ENCODE assay signal across 8 mouse cellular contexts in genomic region chr1:193698603-193699266, GRCm38 (mm10).
DNase-seq lines count a peak whose midpoint lies in the region; ATAC-seq and TF ChIP-seq lines count a peak whose summit lies in the region.

No protein-coding gene starts in this region.

- DNase-seq in B cell, adult 2 months: peak; percentile 4 to 5
- peak; percentile 83 for DNase-seq in embryonic facial prominence, embryonic 14.5 days (ENCODE audit: low spot score)
- peak; percentile 43 for DNase-seq in heart, postnatal 0 days (ENCODE audit: low spot score)
- DNase-seq in kidney, postnatal 14 days: peak; percentile 84
- DNase-seq in liver, embryonic 11.5 days (ENCODE audit: low spot score): peak; percentile 51
- DNase-seq in thymus, adult 2 months: peak; percentile 41

- no peak overlapping the region for H3K4me2 ChIP-seq in embryonic facial prominence, embryonic 14.5 days (ENCODE audit: low read depth, low read length)
- H3K4me2 ChIP-seq in heart, postnatal 0 days (ENCODE audit: low read depth, low read length): no peak overlapping the region
- no peak overlapping the region for H3K4me2 ChIP-seq in liver, embryonic 11.5 days
- H3K4me2 ChIP-seq in neural tube, embryonic 13.5 days: no peak overlapping the region

- no peak for TF ChIP-seq EP300 in heart, postnatal 0 days (IDR thresholded peaks at IDR 0.05; ENCODE audit: low read depth)

- no peak for TF ChIP-seq POLR2A in bone marrow, adult 2 months (IDR thresholded peaks at IDR 0.05; ENCODE audit: borderline replicate concordance, control insufficient read depth, low read depth, low read length)
- no peak for TF ChIP-seq POLR2A in thymus, adult 2 months (IDR thresholded peaks at IDR 0.05; ENCODE audit: control insufficient read depth, extremely low read depth, insufficient read depth, low read length, poor library complexity)

- TF ChIP-seq CTCF in bone marrow, adult 2 months (IDR thresholded peaks at IDR 0.05; ENCODE audit: control insufficient read depth, insufficient read depth, low read length): peak; percentile 68
- TF ChIP-seq CTCF in heart, postnatal 0 days (IDR thresholded peaks at IDR 0.05; ENCODE audit: low read depth): peak; percentile 92
- peak; percentile 61; the same call in 1 of the 2 replicates for TF ChIP-seq CTCF in thymus, adult 2 months (IDR thresholded peaks at IDR 0.05; ENCODE audit: borderline replicate concordance, control insufficient read depth, extremely low read depth, insufficient read depth, low read length, poor library complexity)

- H3K27ac ChIP-seq in bone marrow, adult 2 months (ENCODE audit: control insufficient read depth, insufficient read depth, low read depth, low read length, poor library complexity): no peak overlapping the region
- H3K27ac ChIP-seq in embryonic facial prominence, embryonic 14.5 days (replicated peaks; ENCODE audit: low read depth, low read length): no peak overlapping the region
- H3K27ac ChIP-seq in heart, postnatal 0 days (ENCODE audit: low read depth): no peak overlapping the region
- no peak overlapping the region for H3K27ac ChIP-seq in liver, embryonic 11.5 days (ENCODE audit: low read depth, low read length)
- peak overlapping the region; percentile 81 for H3K27ac ChIP-seq in neural tube, embryonic 13.5 days (replicated peaks)
- H3K27ac ChIP-seq in thymus, adult 2 months (ENCODE audit: control insufficient read depth, insufficient read depth, low read length): no peak overlapping the region

- no peaks in the 10 kb centered on the region for H3K4me1 ChIP-seq in bone marrow, adult 2 months (ENCODE audit: control insufficient read depth, insufficient read depth, low read length)
- H3K4me1 ChIP-seq in embryonic facial prominence, embryonic 14.5 days (ENCODE audit: control insufficient read depth, insufficient read depth, low read length): no peaks in the 10 kb centered on the region
- H3K4me1 ChIP-seq in heart, postnatal 0 days (ENCODE audit: control insufficient read depth, insufficient read depth): no peaks in the 10 kb centered on the region
- H3K4me1 ChIP-seq in liver, embryonic 11.5 days (replicated peaks; ENCODE audit: control insufficient read depth, insufficient read depth, low read length): no peaks in the 10 kb centered on the region
- H3K4me1 ChIP-seq in neural tube, embryonic 13.5 days (replicated peaks): peaks cover 62% of the 10 kb centered on the region
- no peaks in the 10 kb centered on the region for H3K4me1 ChIP-seq in thymus, adult 2 months (replicated peaks; ENCODE audit: control insufficient read depth, insufficient read depth, low read length)

- 0 out of 2 replicates have a peak, but pooled peaks cover 5% of the 10 kb centered on the region for H3K9me3 ChIP-seq in embryonic facial prominence, embryonic 14.5 days (ENCODE audit: control insufficient read depth, low read length)
- H3K9me3 ChIP-seq in heart, postnatal 0 days (replicated peaks; ENCODE audit: control insufficient read depth, low read length): no peaks in the 10 kb centered on the region
- no peaks in the 10 kb centered on the region for H3K9me3 ChIP-seq in liver, embryonic 11.5 days (ENCODE audit: control insufficient read depth, low read length)
- no peaks in the 10 kb centered on the region for H3K9me3 ChIP-seq in neural tube, embryonic 13.5 days

- H3K27me3 ChIP-seq in embryonic facial prominence, embryonic 14.5 days (replicated peaks; ENCODE audit: control insufficient read depth, insufficient read depth, low read length): no peaks in the 10 kb centered on the region
- H3K27me3 ChIP-seq in heart, postnatal 0 days (ENCODE audit: control insufficient read depth, insufficient read depth, low read length): no peaks in the 10 kb centered on the region
- H3K27me3 ChIP-seq in liver, embryonic 11.5 days (replicated peaks; ENCODE audit: control insufficient read depth, insufficient read depth, low read length): no peaks in the 10 kb centered on the region
- no peaks in the 10 kb centered on the region for H3K27me3 ChIP-seq in neural tube, embryonic 13.5 days
- H3K27me3 ChIP-seq in thymus, adult 2 months (ENCODE audit: control insufficient read depth, insufficient read depth, low read length): no peaks in the 10 kb centered on the region

- no peak overlapping the region for H3K4me3 ChIP-seq in bone marrow, adult 2 months (replicated peaks; ENCODE audit: control insufficient read depth, low read depth, low read length)
- no peak overlapping the region for H3K4me3 ChIP-seq in embryonic facial prominence, embryonic 14.5 days (ENCODE audit: low read depth, low read length)
- no peak overlapping the region for H3K4me3 ChIP-seq in heart, postnatal 0 days (ENCODE audit: low read depth, low read length)
- no peak overlapping the region for H3K4me3 ChIP-seq in liver, embryonic 11.5 days (ENCODE audit: low read depth, low read length)
- no peak overlapping the region for H3K4me3 ChIP-seq in neural tube, embryonic 13.5 days
- H3K4me3 ChIP-seq in thymus, adult 2 months (ENCODE audit: control insufficient read depth, insufficient read depth, low read length): no peak overlapping the region

- H3K36me3 ChIP-seq in embryonic facial prominence, embryonic 14.5 days (ENCODE audit: control insufficient read depth, insufficient read depth, low read length): no peaks in the 10 kb centered on the region
- H3K36me3 ChIP-seq in heart, postnatal 0 days (replicated peaks; ENCODE audit: control insufficient read depth, insufficient read depth, low read length): no peaks in the 10 kb centered on the region
- no peaks in the 10 kb centered on the region for H3K36me3 ChIP-seq in liver, embryonic 11.5 days (ENCODE audit: control insufficient read depth, insufficient read depth, low read length)
- no peaks in the 10 kb centered on the region for H3K36me3 ChIP-seq in neural tube, embryonic 13.5 days
- no peaks in the 10 kb centered on the region for H3K36me3 ChIP-seq in thymus, adult 2 months (ENCODE audit: control insufficient read depth, insufficient read depth, low read length)

- peak; percentile 61 for ATAC-seq in embryonic facial prominence, embryonic 14.5 days (ENCODE audit: low read depth)
- peak; percentile 14; the same call in 1 of the 2 replicates for ATAC-seq in heart, postnatal 0 days (ENCODE audit: insufficient read depth, low read depth)
- no peak for ATAC-seq in liver, embryonic 11.5 days (replicated peaks; ENCODE audit: low FRiP score)
- ATAC-seq in neural tube, embryonic 13.5 days (ENCODE audit: low read depth): peak; percentile 52

- 14% methylated on average over 7 of the region's 7 CpGs for WGBS in bone marrow, adult 2 months
- 7% methylated on average over 7 of the region's 7 CpGs for WGBS in embryonic facial prominence, embryonic 14.5 days
- 16% methylated on average over 7 of the region's 7 CpGs for WGBS in heart, postnatal 0 days
- WGBS in liver, embryonic 11.5 days: 11% methylated on average over 7 of the region's 7 CpGs
- 4% methylated on average over 7 of the region's 7 CpGs for WGBS in neural tube, embryonic 13.5 days
- WGBS in thymus, adult 2 months: 28% methylated on average over 7 of the region's 7 CpGs

- no peak overlapping the region for H3K9ac ChIP-seq in embryonic facial prominence, embryonic 14.5 days (ENCODE audit: low read depth, low read length)
- H3K9ac ChIP-seq in heart, postnatal 0 days (replicated peaks; ENCODE audit: low read depth, low read length): no peak overlapping the region
- no peak overlapping the region for H3K9ac ChIP-seq in liver, embryonic 11.5 days (ENCODE audit: low read depth, low read length)
- H3K9ac ChIP-seq in neural tube, embryonic 13.5 days: no peak overlapping the region

Comparison
In these comparisons a context has a peak if more than half of its experiments do, and no peak if none do; other contexts are left out.
1. DNase-seq: peak in every context shown above with its lines; median percentile 84 in kidney, postnatal 14 days; 83 in embryonic facial prominence, embryonic 14.5 days; 51 in liver, embryonic 11.5 days; 43 in heart, postnatal 0 days; 41 in thymus, adult 2 months; 4 in B cell, adult 2 months.